Mouse (Mus musculus) forebrain, embryonic 15.5 days (tissue): ENCODE data around the gene P2rx7. TPM values are rescaled to one million over a fixed set of nuclear protein-coding genes. Genes with fewer than 3 reads are reported as not detected.

Experiments
- ATAC-seq: fragments of 200-750 bp; cut with Nextera tagmentation; replicated peaks from 2 replicates; pipeline ENCODE4 v1.8.0; 2017; ENCODE audit warnings: mild to moderate bottlenecking, moderate TSS enrichment, moderate library complexity
- H3K27ac ChIP-seq: fragments of 300-500 bp; sonication (generic); replicated peaks from 2 replicates; pipeline ENCODE4 v1.5.1; 2015; ENCODE audit warnings: mild to moderate bottlenecking, inconsistent platforms
- H3K27me3 ChIP-seq: fragments of 300-500 bp; sonication (generic); 2 replicates; pipeline ENCODE4 v1.6.1; 2015; ENCODE audit warnings: inconsistent platforms
- H3K36me3 ChIP-seq: fragments of 300-500 bp; sonication (generic); 2 replicates; pipeline ENCODE4 v1.6.1; 2015; ENCODE audit warnings: mild to moderate bottlenecking, inconsistent platforms
- H3K4me1 ChIP-seq: fragments of 300-500 bp; sonication (generic); 2 replicates; pipeline ENCODE4 v1.6.1; 2015; ENCODE audit warnings: inconsistent platforms
- H3K4me2 ChIP-seq: fragments of 300-500 bp; sonication (generic); replicated peaks from 2 replicates; pipeline ENCODE4 v1.6.1; 2015; ENCODE audit warnings: mild to moderate bottlenecking, inconsistent platforms
- H3K4me3 ChIP-seq: fragments of 300-500 bp; sonication (generic); 2 replicates; pipeline ENCODE4 v1.5.1; 2015; ENCODE audit warnings: mild to moderate bottlenecking, inconsistent platforms
- H3K9ac ChIP-seq: fragments of 300-500 bp; sonication (generic); replicated peaks from 2 replicates; pipeline ENCODE4 v1.6.1; 2015; ENCODE audit warnings: mild to moderate bottlenecking, inconsistent platforms
- H3K9me3 ChIP-seq: fragments of 300-500 bp; sonication (generic); 2 replicates; pipeline ENCODE4 v1.6.1; 2016; ENCODE audit warnings: inconsistent platforms
- WGBS: fragments of 180-500 bp; shearing (Covaris S2); methylation state at CpG from one replicate; pipeline ENCODE4 v1.1.7; 2015; ENCODE audit warnings: mixed read lengths; 5-methylcytosine and 5-hydroxymethylcytosine counted together
- polyA plus RNA-seq: library from polyadenylated mRNA; unstranded; fragments of >200 nt; fragmentation: Nextera tagmentation; extraction: Ambion mirVana; gene quantifications from 2 replicates; pipeline ENCODE4 v1.2.1, GENCODE M21; 2015

Gene P2rx7
- polyA plus RNA-seq = 1.4 and 1.8 TPM in 2 replicates

GRCm38 (mm10) chr5:122643701-122644100 is at the start of gene P2rx7:
Gene P2rx7 (plus strand): TSS chr5:122643911.
- Histone ChIP-seq H3K4me3 (no peak within 1 kb of the TSS), H3K27ac (no peak within 1 kb of the TSS), H3K4me1 (no peaks in the 10 kb centered on the region), H3K36me3 (no peaks in the 10 kb centered on the region), H3K9ac (no peak within 1 kb of the TSS), H3K27me3 (no peaks in the 10 kb centered on the region), H3K9me3 (no peaks in the 10 kb centered on the region), H3K4me2 (no peak within 1 kb of the TSS)
- ATAC-seq = no peak
- 69% methylated on average over 12 of the region's 12 CpGs for WGBS

- H3K27ac ChIP-seq = no peak overlapping the region
- WGBS = 92% methylated on average over 4 of the region's 4 CpGs
- no peaks in the 10 kb centered on the region for H3K27me3 ChIP-seq
- H3K9ac ChIP-seq = no peak overlapping the region
- H3K4me2 ChIP-seq = no peak overlapping the region
- H3K36me3 ChIP-seq = peaks cover 60% of the 10 kb centered on the region
- H3K4me3 ChIP-seq = no peak overlapping the region
- H3K9me3 ChIP-seq = no peaks in the 10 kb centered on the region
- no peak for ATAC-seq
- H3K4me1 ChIP-seq = no peaks in the 10 kb centered on the region
Observed at GRCm38 (mm10) chr5:122595470-122595869, 48.2 kb upstream of the P2rx7 start.

DNA sequence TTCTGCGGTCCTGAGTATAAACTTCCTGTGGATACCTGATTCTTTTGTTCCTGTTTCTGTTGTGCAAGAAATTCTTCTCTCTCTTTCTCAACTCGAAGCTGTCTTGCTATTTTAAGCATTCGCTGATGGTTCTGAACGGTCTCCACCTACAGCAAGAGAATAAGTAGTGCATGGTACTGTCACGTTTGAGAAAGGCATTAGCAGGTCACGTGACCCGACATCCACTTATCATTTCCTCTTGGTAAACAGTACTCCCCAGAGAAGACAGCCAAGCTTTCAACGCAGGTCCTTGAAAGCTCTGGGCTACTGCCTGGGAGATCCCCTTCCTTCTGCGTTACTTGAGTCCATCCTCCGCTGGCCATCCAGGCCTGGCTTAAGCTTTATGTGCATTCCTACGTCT is 41.5 kb upstream of the P2rx7 start:
- Histone ChIP-seq H3K27me3 (no peaks in the 10 kb centered on the region), H3K9me3 (no peaks in the 10 kb centered on the region), H3K4me3 (no peak overlapping the region), H3K36me3 (peaks cover 67% of the 10 kb centered on the region), H3K4me1 (peaks cover 3% of the 10 kb centered on the region; the same call in 1 of the 2 replicates), H3K4me2 (no peak overlapping the region), H3K27ac (peak overlapping the region; percentile 23; the same call in 1 of the 2 replicates), H3K9ac (no peak overlapping the region)
- no peak for ATAC-seq
- WGBS = 83% methylated on average over 11 of the region's 11 CpGs

GRCm38 (mm10) chr5:122604894-122605293 is 38.8 kb upstream of the P2rx7 start:
- Histone ChIP-seq H3K4me1 (peaks cover 3% of the 10 kb centered on the region; the same call in 1 of the 2 replicates), H3K27ac (no peak overlapping the region), H3K27me3 (no peaks in the 10 kb centered on the region), H3K36me3 (peaks cover 62% of the 10 kb centered on the region), H3K9ac (no peak overlapping the region), H3K4me2 (no peak overlapping the region), H3K9me3 (no peaks in the 10 kb centered on the region), H3K4me3 (no peak overlapping the region)
- 88% methylated on average over 2 of the region's 2 CpGs for WGBS
- ATAC-seq = no peak

GRCm38 (mm10) chr5:122611651-122612050 is 32.1 kb upstream of the P2rx7 start:
- Histone ChIP-seq H3K9me3 (no peaks in the 10 kb centered on the region), H3K36me3 (peaks cover 24% of the 10 kb centered on the region), H3K27ac (no peak overlapping the region), H3K4me2 (no peak overlapping the region), H3K4me1 (peaks cover 12% of the 10 kb centered on the region), H3K27me3 (no peaks in the 10 kb centered on the region), H3K4me3 (no peak overlapping the region), H3K9ac (no peak overlapping the region)
- no peak for ATAC-seq
- 72% methylated on average over 5 of the region's 5 CpGs for WGBS

GRCm38 (mm10) chr5:122613908-122614732 is 29.6 kb upstream of the P2rx7 start, which contains the start of gene Ift81:
Gene Ift81 (minus strand): TSS chr5:122614518.
- Histone ChIP-seq H3K27me3 (no peaks in the 10 kb centered on the region), H3K4me2 (peak within 1 kb of the TSS; percentile 51), H3K27ac (peak within 1 kb of the TSS; percentile 89), H3K4me1 (peaks cover 12% of the 10 kb centered on the region), H3K4me3 (peak within 1 kb of the TSS; percentile 70), H3K36me3 (peaks cover 8% of the 10 kb centered on the region; the same call in 1 of the 2 replicates), H3K9ac (peak within 1 kb of the TSS; percentile 86), H3K9me3 (no peaks in the 10 kb centered on the region)
- under 1% methylated on average over 67 of the region's 67 CpGs for WGBS
- peak; percentile 94 for ATAC-seq

DNA sequence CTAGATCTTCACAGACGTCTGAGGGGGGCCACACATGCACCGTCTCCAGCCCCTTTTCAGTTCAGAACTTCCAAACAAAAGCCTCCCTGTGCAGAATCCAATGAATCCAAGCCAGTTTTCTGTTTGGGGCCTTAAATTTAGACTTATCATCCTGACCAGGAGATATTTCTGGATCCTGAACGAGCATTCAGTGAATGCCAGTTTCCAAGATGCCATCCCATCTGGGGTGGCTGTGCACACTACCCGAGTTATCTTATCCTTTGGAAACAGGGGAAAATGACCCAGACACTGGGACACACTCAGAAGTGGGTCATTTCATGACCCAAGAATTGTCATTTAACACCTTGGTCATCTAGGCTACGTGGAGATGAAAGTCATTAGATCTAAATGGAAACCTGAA is 26.0 kb upstream of the P2rx7 start:
- Histone ChIP-seq H3K4me3 (no peak overlapping the region), H3K27ac (no peak overlapping the region), H3K9me3 (no peaks in the 10 kb centered on the region), H3K9ac (no peak overlapping the region), H3K4me2 (no peak overlapping the region), H3K4me1 (peaks cover 13% of the 10 kb centered on the region), H3K36me3 (no peaks in the 10 kb centered on the region), H3K27me3 (no peaks in the 10 kb centered on the region)
- 77% methylated on average over 5 of the region's 5 CpGs for WGBS
- ATAC-seq = no peak

DNA sequence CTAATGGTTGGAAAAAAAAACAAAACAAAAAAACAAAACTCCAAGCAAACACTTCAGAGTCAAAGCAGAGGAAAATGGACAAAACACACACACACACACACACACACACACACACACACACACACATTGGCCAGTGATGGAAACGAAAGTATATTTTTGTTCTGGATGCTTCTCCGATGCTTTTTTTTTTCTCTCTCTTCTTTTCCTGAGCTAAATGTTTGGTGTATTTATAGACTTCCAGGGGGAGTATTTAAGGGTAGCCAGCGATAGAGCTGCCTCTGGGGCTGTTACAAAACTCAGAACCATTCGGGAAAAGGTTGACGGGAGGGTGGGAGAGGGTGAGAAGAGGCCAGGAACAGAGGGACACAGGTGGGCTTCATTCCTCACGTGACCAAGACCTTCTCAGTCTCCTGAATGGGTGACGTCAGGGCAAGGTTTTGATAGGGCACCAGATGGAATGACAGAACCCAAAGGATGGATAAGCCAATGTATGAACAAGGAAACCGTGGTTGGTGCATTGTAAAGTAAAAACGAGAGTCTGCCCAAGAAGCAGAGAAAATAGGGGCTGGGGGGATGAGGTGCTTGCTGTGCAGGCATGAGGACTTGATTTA is 23.9 kb upstream of the P2rx7 start:
- Histone ChIP-seq H3K4me1 (peaks cover 5% of the 10 kb centered on the region), H3K9ac (no peak overlapping the region), H3K4me3 (no peak overlapping the region), H3K27ac (no peak overlapping the region), H3K4me2 (no peak overlapping the region), H3K36me3 (no peaks in the 10 kb centered on the region), H3K27me3 (no peaks in the 10 kb centered on the region), H3K9me3 (no peaks in the 10 kb centered on the region)
- WGBS = 84% methylated on average over 9 of the region's 9 CpGs
- ATAC-seq = no peak

- no peak for ATAC-seq
- no peak overlapping the region for H3K4me3 ChIP-seq
- H3K4me2 ChIP-seq = no peak overlapping the region
- H3K27ac ChIP-seq = no peak overlapping the region; the same call in 1 of the 2 replicates
- no peak overlapping the region for H3K9ac ChIP-seq
- 38% methylated on average over 7 of the region's 7 CpGs for WGBS
- H3K4me1 ChIP-seq = peaks cover 4% of the 10 kb centered on the region; the same call in 1 of the 2 replicates
- H3K27me3 ChIP-seq = no peaks in the 10 kb centered on the region
- no peaks in the 10 kb centered on the region for H3K36me3 ChIP-seq
- H3K9me3 ChIP-seq = no peaks in the 10 kb centered on the region
Observed at GRCm38 (mm10) chr5:122621376-122621886, 22.3 kb upstream of the P2rx7 start.

GRCm38 (mm10) chr5:122622526-122622925 is 21.2 kb upstream of the P2rx7 start:
- H3K9ac ChIP-seq = no peak overlapping the region
- peaks cover 4% of the 10 kb centered on the region; the same call in 1 of the 2 replicates for H3K4me1 ChIP-seq
- H3K27ac ChIP-seq = no peak overlapping the region
- H3K27me3 ChIP-seq = no peaks in the 10 kb centered on the region
- no peaks in the 10 kb centered on the region for H3K36me3 ChIP-seq
- 94% methylated on average over 5 of the region's 5 CpGs for WGBS
- no peak overlapping the region for H3K4me3 ChIP-seq
- no peaks in the 10 kb centered on the region for H3K9me3 ChIP-seq
- H3K4me2 ChIP-seq = no peak overlapping the region
- ATAC-seq = no peak

- ATAC-seq = no peak
- Histone ChIP-seq H3K27me3 (no peaks in the 10 kb centered on the region), H3K27ac (no peak overlapping the region), H3K9me3 (no peaks in the 10 kb centered on the region), H3K36me3 (no peaks in the 10 kb centered on the region), H3K4me3 (no peak overlapping the region), H3K9ac (no peak overlapping the region), H3K4me2 (no peak overlapping the region), H3K4me1 (peaks cover 4% of the 10 kb centered on the region; the same call in 1 of the 2 replicates)
- WGBS = 82% methylated on average over 9 of the region's 9 CpGs
Observed at GRCm38 (mm10) chr5:122623861-122624260, 19.9 kb upstream of the P2rx7 start.

DNA sequence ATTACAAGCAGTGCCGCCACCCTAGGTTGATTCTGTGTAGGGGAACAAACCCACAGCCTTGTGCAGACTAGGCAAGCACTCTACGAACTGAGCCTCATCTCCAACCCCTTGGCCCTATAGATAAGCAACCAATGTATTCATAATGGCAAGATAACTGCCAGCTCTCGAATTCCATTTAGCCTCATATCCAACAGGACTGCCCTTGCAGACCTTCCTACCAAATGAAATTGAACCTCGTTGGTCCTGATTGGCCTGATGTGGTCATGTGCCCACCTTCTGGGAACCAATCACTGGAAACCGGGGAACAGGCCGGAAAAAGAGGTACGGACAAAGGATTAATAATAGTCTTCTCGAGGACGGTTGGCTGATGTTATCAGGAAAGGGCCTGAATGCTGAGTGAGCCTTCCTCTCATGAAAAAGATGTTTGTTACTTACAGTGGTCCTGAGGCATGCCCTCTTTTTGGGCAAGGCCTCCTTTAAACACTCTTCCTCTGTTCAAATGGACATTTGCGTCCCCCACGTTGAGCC is 18.7 kb upstream of the P2rx7 start:
- H3K4me2 ChIP-seq = no peak overlapping the region
- H3K27ac ChIP-seq = no peak overlapping the region
- no peak for ATAC-seq
- no peaks in the 10 kb centered on the region for H3K27me3 ChIP-seq
- H3K4me3 ChIP-seq = no peak overlapping the region
- H3K4me1 ChIP-seq = peaks cover 4% of the 10 kb centered on the region; the same call in 1 of the 2 replicates
- H3K36me3 ChIP-seq = no peaks in the 10 kb centered on the region
- no peak overlapping the region for H3K9ac ChIP-seq
- no peaks in the 10 kb centered on the region for H3K9me3 ChIP-seq
- WGBS = 90% methylated on average over 11 of the region's 11 CpGs
